Mouse (Mus musculus) CH12.LX (cell line): ENCODE results near the gene Ankzf1. TPM values are rescaled to one million over a fixed set of nuclear protein-coding genes. Genes with fewer than 3 reads are reported as not detected.

ENCODE experiments used
- DNase-seq: peaks from one replicate; pipeline ENCODE4 v3.0.0-alpha.2; 2013; ENCODE audit errors: extremely low read depth
- H3K27ac ChIP-seq: 2 replicates; pipeline ENCODE4 v1.5.1; 2012; ENCODE audit warnings: low read depth, mild to moderate bottlenecking, control low read depth, moderate library complexity; ENCODE audit not compliant: insufficient read depth
- H3K27me3 ChIP-seq: replicated peaks from 2 replicates; pipeline ENCODE3; 2012; ENCODE audit warnings: inconsistent platforms
- H3K36me3 ChIP-seq, 2 experiments: replicated peaks in 1 of 2; 2 replicates each; pipeline versions ENCODE3 to v1.6.1; 2012; ENCODE audit warnings: inconsistent platforms in 1 of 2, low read length in 1 of 2, mild to moderate bottlenecking in 1 of 2, mixed read lengths in 1 of 2, moderate library complexity in 1 of 2; ENCODE audit not compliant: control insufficient read depth in 1 of 2, insufficient read depth in 1 of 2
- H3K4me1 ChIP-seq, 2 experiments: 2 replicates each; pipeline ENCODE4 v1.6.1; 2012; ENCODE audit warnings: inconsistent platforms in 1 of 2, moderate library complexity in 1 of 2; ENCODE audit not compliant: insufficient read depth in 2 of 2, control insufficient read depth in 1 of 2
- H3K4me2 ChIP-seq: 2 replicates; pipeline ENCODE4 v1.6.1; 2012; ENCODE audit warnings: low read depth, mild to moderate bottlenecking, control low read depth; ENCODE audit not compliant: poor library complexity, insufficient read depth, severe bottlenecking
- H3K4me3 ChIP-seq, 3 experiments: fragments of 150-350 bp in 1 of 3; sonication (generic) in 1 of 3; replicated peaks in 1 of 3; 2 replicates each; pipeline versions ENCODE3 to v1.5.1; 2011 to 2012; ENCODE audit warnings: low read depth in 2 of 3, low read length in 2 of 3, mild to moderate bottlenecking in 2 of 3, moderate library complexity in 2 of 3, control low read depth in 1 of 3, improper control_type of control experiment in 1 of 3, inconsistent platforms in 1 of 3, mixed read lengths in 1 of 3; ENCODE audit not compliant: poor library complexity in 1 of 3
- H3K79me2 ChIP-seq: replicated peaks from 2 replicates; pipeline ENCODE4 v1.6.1; 2012; ENCODE audit warnings: mild to moderate bottlenecking, moderate library complexity; ENCODE audit not compliant: control insufficient read depth, poor library complexity, insufficient read depth, severe bottlenecking; ENCODE audit errors: extremely low read depth
- H3K9ac ChIP-seq: 2 replicates; pipeline ENCODE4 v1.6.1; 2012; ENCODE audit warnings: low read depth, mild to moderate bottlenecking, control low read depth, moderate library complexity; ENCODE audit not compliant: insufficient read depth
- H3K9me3 ChIP-seq: replicated peaks from 2 replicates; pipeline ENCODE3; 2012; ENCODE audit warnings: low read length, inconsistent platforms, mixed read lengths
- BHLHE40 ChIP-seq: IDR thresholded peaks from 2 replicates; pipeline ENCODE4 v1.6.1; 2011; ENCODE audit warnings: mild to moderate bottlenecking, low read depth, low read length, improper control_type of control experiment
- ELF1 ChIP-seq: IDR thresholded peaks from 2 replicates; pipeline ENCODE4 v1.6.1; 2014; ENCODE audit warnings: low read depth, mild to moderate bottlenecking, inconsistent platforms, low read length, improper control_type of control experiment
- EP300 ChIP-seq: IDR thresholded peaks from 2 replicates; pipeline ENCODE4 v1.6.1; 2011; ENCODE audit warnings: low read length, improper control_type of control experiment
- HCFC1 ChIP-seq: IDR thresholded peaks from 2 replicates; pipeline ENCODE4 v1.6.1; 2012; ENCODE audit warnings: low read depth, mild to moderate bottlenecking, inconsistent platforms, low read length, improper control_type of control experiment
- IRF4 ChIP-seq: IDR thresholded peaks from 2 replicates; pipeline ENCODE4 v1.6.1; 2014; ENCODE audit warnings: low read depth, mild to moderate bottlenecking, inconsistent platforms, low read length, improper control_type of control experiment
- KAT2A ChIP-seq: IDR thresholded peaks from 2 replicates; pipeline ENCODE4 v1.6.1; 2012; ENCODE audit warnings: low read length, improper control_type of control experiment, inconsistent platforms; ENCODE audit not compliant: insufficient replicate concordance
- MAFK ChIP-seq: IDR thresholded peaks from 2 replicates; pipeline ENCODE4 v1.6.1; 2011; ENCODE audit warnings: low read length, improper control_type of control experiment; ENCODE audit not compliant: insufficient replicate concordance
- MEF2A ChIP-seq: IDR thresholded peaks from 2 replicates; pipeline ENCODE4 v1.6.1; 2014; ENCODE audit warnings: low read depth, mild to moderate bottlenecking, inconsistent platforms, low read length, improper control_type of control experiment, borderline replicate concordance
- PAX5 ChIP-seq: IDR thresholded peaks from 2 replicates; pipeline ENCODE4 v1.6.1; 2012; ENCODE audit warnings: low read length, inconsistent platforms, mixed read lengths
- POLR2A ChIP-seq: IDR thresholded peaks from 2 replicates; pipeline ENCODE4 v1.6.1; 2011; ENCODE audit warnings: low read depth, mild to moderate bottlenecking, improper control_type of control experiment, low read length
- POLR2AphosphoS2 ChIP-seq: IDR thresholded peaks from 2 replicates; pipeline ENCODE4 v1.6.1; 2011; ENCODE audit warnings: low read depth, low read length, improper control_type of control experiment
- TBP ChIP-seq: conservative IDR thresholded peaks from 2 replicates; pipeline ENCODE4 v1.6.1; 2011; ENCODE audit warnings: low read depth, low read length, improper control_type of control experiment
- UBTF ChIP-seq: IDR thresholded peaks from 2 replicates; pipeline ENCODE4 v1.6.1; 2012; ENCODE audit warnings: low read depth, mild to moderate bottlenecking, inconsistent platforms, low read length, improper control_type of control experiment, moderate library complexity
- ZC3H11A ChIP-seq: IDR thresholded peaks from 2 replicates; pipeline ENCODE4 v1.6.1; 2012; ENCODE audit warnings: low read depth, mild to moderate bottlenecking, inconsistent platforms, low read length, improper control_type of control experiment
- ZKSCAN1 ChIP-seq: IDR thresholded peaks from 2 replicates; pipeline ENCODE4 v1.6.1; 2012; ENCODE audit warnings: low read depth, inconsistent platforms, low read length, improper control_type of control experiment, borderline replicate concordance
- dilution Hi-C: fragments of 300-500 bp; cut with MboI; formaldehyde crosslinking; loops from 2 replicates; pipeline ENCODE4 v1.14.3; 2020; ENCODE audit warnings: low sequenced_read_pairs; ENCODE audit not compliant: extremely low pct_unique_long_range_greater_than_20kb, extremely low pct_ligation_motif_present
- in situ Hi-C: fragments of 300-500 bp; cut with MboI; formaldehyde crosslinking; loops from 3 replicates; pipeline ENCODE4 v1.14.3; 2019; ENCODE audit warnings: low sequenced_read_pairs, low pct_ligation_motif_present, low pct_unique_long_range_greater_than_20kb, mixed read lengths
- polyA plus RNA-seq: library from polyadenylated mRNA; unstranded; fragments of >175 nt; gene quantifications from 2 replicates; pipeline ENCODE4 v1.2.1, GENCODE M21; 2012; ENCODE audit warnings: low read depth; ENCODE audit not compliant: insufficient read length
- total RNA-seq, 2 experiments: library from RNA; depleted of rRNA; stranded (reverse); fragments of 300-350 nt in 1 of 2; fragments of >200 nt in 1 of 2; gene quantifications; 2 replicates each; pipeline ENCODE4 v1.2.3; 2012 to 2014

Ankzf1 gene
- total and polyA plus RNA-seq, 3 experiments = 13.3 to 20.4 (median 19.6) TPM

DNA sequence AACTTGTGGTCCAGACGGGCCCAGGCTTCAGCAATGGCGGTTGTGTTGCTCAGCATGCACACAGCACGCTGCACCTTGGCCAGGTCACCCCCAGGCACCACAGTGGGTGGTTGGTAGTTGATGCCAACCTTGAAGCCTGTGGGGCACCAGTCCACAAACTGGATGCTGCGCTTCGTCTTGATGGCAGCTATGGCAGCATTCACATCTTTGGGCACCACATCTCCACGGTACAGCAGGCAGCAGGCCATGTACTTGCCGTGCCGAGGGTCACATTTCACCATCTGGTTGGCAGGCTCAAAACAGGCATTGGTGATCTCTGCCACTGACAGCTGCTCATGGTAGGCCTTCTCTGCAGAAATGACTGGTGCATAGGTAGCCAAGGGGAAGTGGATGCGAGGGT lies 23.8 kb downstream of the Ankzf1 start:
- Histone ChIP-seq H3K27me3 (no peaks in the 10 kb centered on the region), H3K9ac (no peak overlapping the region), H3K9me3 (peaks cover 2% of the 10 kb centered on the region), H3K4me2 (no peak overlapping the region), H3K4me1 (peaks cover 24 to 70% of the 10 kb centered on the region in 2 experiments), H3K79me2 (peaks cover 47% of the 10 kb centered on the region), H3K4me3 (no peak overlapping the region), H3K36me3 (peaks cover 47 to 61% of the 10 kb centered on the region in 2 experiments), H3K27ac (no peak overlapping the region)
- TF ChIP-seq IRF4 = no peak
- TF ChIP-seq KAT2A = no peak
- TF ChIP-seq TBP = no peak
- no peak for TF ChIP-seq PAX5
- TF ChIP-seq ZKSCAN1 = no peak
- TF ChIP-seq ZC3H11A = no peak
- no peak for TF ChIP-seq MAFK
- no peak for TF ChIP-seq EP300
- no peak for TF ChIP-seq POLR2A
- TF ChIP-seq ELF1 = no peak
- TF ChIP-seq MEF2A = no peak
- dilution Hi-C loops = no loop called here
- in situ Hi-C loops = no loop called here
- DNase-seq = no peak

DNA sequence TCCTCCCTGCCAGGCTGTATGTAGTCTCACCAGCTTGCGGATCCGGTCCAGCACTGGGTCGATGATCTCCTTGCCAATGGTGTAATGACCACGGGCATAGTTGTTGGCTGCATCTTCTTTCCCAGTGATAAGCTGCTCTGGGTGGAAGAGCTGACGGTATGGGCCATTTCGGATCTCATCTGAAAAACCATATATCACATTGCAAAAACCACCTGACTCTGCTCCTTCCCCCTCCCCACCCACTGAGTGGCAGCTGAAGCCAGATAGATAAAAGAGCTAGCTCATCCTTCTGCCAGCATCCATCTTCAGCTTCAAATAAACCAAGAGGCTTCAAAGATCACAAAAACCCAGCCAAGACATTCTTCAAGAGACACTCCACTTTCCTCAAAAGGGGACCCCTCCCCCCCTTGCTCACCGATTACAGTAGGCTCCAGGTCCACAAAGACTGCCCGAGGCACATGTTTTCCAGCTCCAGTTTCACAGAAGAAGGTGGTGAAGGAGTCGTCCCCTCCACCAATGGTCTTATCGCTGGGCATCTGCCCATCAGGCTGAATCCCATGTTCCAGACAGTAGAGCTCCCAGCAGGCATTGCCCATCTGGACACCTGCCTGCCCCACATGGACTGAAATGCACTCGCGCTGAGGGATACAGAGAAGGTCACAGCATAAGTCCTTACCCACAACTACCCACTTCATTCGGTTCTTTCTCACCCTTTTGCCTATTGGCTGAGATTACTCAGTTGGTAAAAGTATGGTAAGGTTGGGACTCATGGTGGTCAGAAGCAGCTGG lies 25.0 kb downstream of the Ankzf1 start:
- in situ Hi-C loops = no loop called here
- Histone ChIP-seq H3K4me1 (peaks cover 19 to 68% of the 10 kb centered on the region in 2 experiments), H3K4me2 (peak overlapping the region; percentile 86), H3K27me3 (no peaks in the 10 kb centered on the region), H3K36me3 (peaks cover 45 to 56% of the 10 kb centered on the region in 2 experiments), H3K4me3 (peak overlapping the region in 2 of 3 experiments; percentile 88 to 94), H3K9me3 (peaks cover 2% of the 10 kb centered on the region), H3K9ac (0 out of 2 replicates have a peak overlapping the region, but pooled peaks have one; percentile 88), H3K27ac (no peak overlapping the region), H3K79me2 (peaks cover 35% of the 10 kb centered on the region)
- dilution Hi-C loops = no loop called here
- no peak for DNase-seq
- TF ChIP-seq POLR2AphosphoS2 (no peak), BHLHE40 (no peak), UBTF (no peak), HCFC1 (no peak), ZC3H11A (no peak)
